ENCODE assay signal across 9 mouse cellular contexts in genomic region chr13:48857246-48857932, GRCm38 (mm10). TPM values are rescaled to one million over a fixed set of nuclear protein-coding genes. Genes with fewer than 3 reads are reported as not detected.
A peak's percentile ranks its signal among the peaks of the same experiment; 100 is the strongest.
DNase-seq lines count a peak whose midpoint lies in the region; ATAC-seq lines count a peak whose summit lies in the region.
"Had no signal": no experiment of that assay in that cellular context is flagged by ENCODE, and none has a peak within 500 bp of the region (broad histone marks: within the 10 kb centered on the region; RNA-seq: fewer than 3 reads in every experiment).

No protein-coding gene starts in this region.

- H3K27me3 ChIP-seq in lung, embryonic 16.5 days (ENCODE audit: control insufficient read depth, insufficient read depth, low read depth, low read length): no peaks in the 10 kb centered on the region
- H3K27me3 ChIP-seq in splenic B cell, adult 2 months (ENCODE audit: control insufficient read depth, insufficient read depth, low read length, poor library complexity, severe bottlenecking): no peaks in the 10 kb centered on the region

- DNase-seq in embryo, embryonic 10.5 days (ENCODE audit: low spot score): peak; percentile 23
- no peak for DNase-seq in embryo, embryonic 9.5 days (ENCODE audit: extremely low spot score)
- no peak for DNase-seq in lung, adult 18-20 months
- DNase-seq in kidney, postnatal 14 days: peak; percentile 46
- DNase-seq in splenic B cell, adult 2 months (ENCODE audit: low read depth, low spot score): peak; percentile 65
- DNase-seq in yolk sac, embryonic 10.5 days (ENCODE audit: low spot score): no peak
- no peak for DNase-seq in frontal cortex, adult 2 months (ENCODE audit: extremely low spot score in 1 of 2, low spot score in 1 of 2)
- DNase-seq: right cerebral cortex, postnatal 25 days had no signal

- H3K9me3 ChIP-seq in lung, embryonic 16.5 days (ENCODE audit: control insufficient read depth, low read length): no peaks in the 10 kb centered on the region; the same call in 1 of the 2 replicates

- ATAC-seq in lung, embryonic 16.5 days (ENCODE audit: low read depth): peak; percentile 78

- H3K36me3 ChIP-seq in lung, embryonic 16.5 days (ENCODE audit: control insufficient read depth, insufficient read depth, low read length): 0 out of 2 replicates have a peak, but pooled peaks cover 2% of the 10 kb centered on the region
- no peaks in the 10 kb centered on the region for H3K36me3 ChIP-seq in splenic B cell, adult 2 months (ENCODE audit: control insufficient read depth, insufficient read depth, low read length, poor library complexity, severe bottlenecking)

- no peak overlapping the region for H3K4me2 ChIP-seq in lung, embryonic 16.5 days (ENCODE audit: low read depth, low read length)

- no peak overlapping the region for H3K9ac ChIP-seq in lung, embryonic 16.5 days (ENCODE audit: low read length)

- peaks cover 33% of the 10 kb centered on the region for H3K4me1 ChIP-seq in lung, embryonic 16.5 days (replicated peaks; ENCODE audit: control insufficient read depth, insufficient read depth, low read length)

- peak overlapping the region; percentile 59 for H3K27ac ChIP-seq in lung, embryonic 16.5 days (ENCODE audit: low read length)

- WGBS in lung, embryonic 16.5 days: 39% methylated on average over 7 of the region's 7 CpGs

- H3K4me3 ChIP-seq in lung, embryonic 16.5 days (ENCODE audit: low read length): no peak overlapping the region

RNA-seq across cellular contexts. Expression of gene Phf2, which starts 13.5 kb away (rescaled TPM):
- polyA plus RNA-seq in lung, embryonic 16.5 days (2015; fragmentation: Nextera tagmentation; extraction: Ambion mirVana): 7.2 and 7.3 TPM in 2 replicates
- 23.2 and 25.1 TPM in 2 replicates for polyA plus RNA-seq in frontal cortex, adult 2 months (2012; rRNA removed)

Comparison
In these comparisons a context has a peak if more than half of its experiments do, and no peak if none do; other contexts are left out.
1. DNase-seq: peak in embryo, embryonic 10.5 days (single experiment), kidney, postnatal 14 days (single experiment) and splenic B cell, adult 2 months (single experiment); none in embryo, embryonic 9.5 days (single experiment), lung, adult 18-20 months (0 of 2), yolk sac, embryonic 10.5 days (single experiment) and frontal cortex, adult 2 months (0 of 2).